Mouse (Mus musculus): ENCODE data around the gene Tceal8. TPM values are rescaled to one million over a fixed set of nuclear protein-coding genes. Genes with fewer than 3 reads are reported as not detected.
"Not testable (repeated sequence)": the region's sequence is repeated elsewhere in the genome, so short reads cannot be mapped to it uniquely, and the experiment has no call there.

Tceal8 gene
- 166 and 173 TPM in 2 replicates for polyA plus RNA-seq (2016; fragmentation: Nextera tagmentation; extraction: Ambion mirVana)

DNA sequence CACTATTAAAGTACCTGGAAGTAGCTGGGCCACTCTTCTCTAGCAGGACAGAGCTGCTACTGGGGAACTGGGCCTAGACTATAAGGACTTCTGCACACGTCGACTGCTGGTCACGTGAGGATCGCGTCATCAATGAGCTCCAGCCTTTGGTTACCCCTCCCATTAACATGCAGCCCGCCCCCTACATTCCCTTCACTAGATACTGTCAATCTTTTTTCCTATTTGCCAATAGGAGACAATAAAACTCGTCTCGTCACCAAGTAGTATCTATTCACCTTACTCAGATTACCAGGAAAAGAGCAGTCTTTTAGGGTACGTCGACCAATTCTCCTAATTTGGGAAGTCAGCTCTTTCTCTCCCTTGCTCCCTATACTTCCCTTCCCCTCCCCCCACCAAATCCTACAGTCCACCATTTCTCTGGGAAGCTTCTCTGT is at the start of gene Tceal8:
Gene Tceal8 (minus strand): TSS at position 225 of the 434 bp plus-strand sequence.
- Histone ChIP-seq H3K4me3 (peak within 1 kb of the TSS; percentile 62), H3K27ac (peak within 1 kb of the TSS; percentile 89), H3K36me3 (replicated peaks) (peaks cover 6% of the 10 kb centered on the region; the same call in 1 of the 2 replicates), H3K4me1 (peaks cover 4% of the 10 kb centered on the region; the same call in 1 of the 2 replicates), H3K9me3 (no peaks in the 10 kb centered on the region), H3K27me3 (ENCODE audit: poor library complexity, severe bottlenecking) (peaks cover 76% of the 10 kb centered on the region)
- 18% methylated on average over 10 of the region's 10 CpGs for WGBS
- DNase-seq (ENCODE audit: extremely low spot score, low spot score): peak; percentile 77

DNA sequence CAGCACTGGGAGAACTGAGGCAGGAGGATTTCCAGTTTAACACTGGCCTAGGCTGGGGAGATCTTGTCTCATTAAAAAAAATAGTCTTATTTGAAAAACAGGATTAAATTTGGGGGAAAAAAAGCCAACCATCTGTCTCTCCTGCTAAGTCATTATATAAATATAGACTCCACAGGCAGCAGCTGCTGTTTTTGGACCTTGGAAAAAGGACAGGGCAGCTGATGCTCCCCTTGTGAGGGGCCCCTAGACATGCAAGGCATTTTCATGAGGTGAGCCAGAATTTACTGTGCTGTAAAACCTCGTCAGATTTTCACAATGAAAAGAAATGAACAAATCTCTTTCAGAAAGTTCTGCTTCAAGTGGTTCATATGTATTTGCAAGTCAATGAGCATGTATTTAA is 44.2 kb upstream of the Tceal8 start:
- Histone ChIP-seq H3K27me3 (ENCODE audit: poor library complexity, severe bottlenecking) (peaks cover 17% of the 10 kb centered on the region), H3K4me3 (no peak overlapping the region), H3K9me3 (no peaks in the 10 kb centered on the region), H3K27ac (no peak overlapping the region), H3K4me1 (peaks cover 5% of the 10 kb centered on the region), H3K36me3 (replicated peaks) (peaks cover 9% of the 10 kb centered on the region; the same call in 1 of the 2 replicates)
- WGBS: 82% methylated on average over 1 of the region's 1 CpGs
- DNase-seq (ENCODE audit: extremely low spot score, low spot score): no peak

DNA sequence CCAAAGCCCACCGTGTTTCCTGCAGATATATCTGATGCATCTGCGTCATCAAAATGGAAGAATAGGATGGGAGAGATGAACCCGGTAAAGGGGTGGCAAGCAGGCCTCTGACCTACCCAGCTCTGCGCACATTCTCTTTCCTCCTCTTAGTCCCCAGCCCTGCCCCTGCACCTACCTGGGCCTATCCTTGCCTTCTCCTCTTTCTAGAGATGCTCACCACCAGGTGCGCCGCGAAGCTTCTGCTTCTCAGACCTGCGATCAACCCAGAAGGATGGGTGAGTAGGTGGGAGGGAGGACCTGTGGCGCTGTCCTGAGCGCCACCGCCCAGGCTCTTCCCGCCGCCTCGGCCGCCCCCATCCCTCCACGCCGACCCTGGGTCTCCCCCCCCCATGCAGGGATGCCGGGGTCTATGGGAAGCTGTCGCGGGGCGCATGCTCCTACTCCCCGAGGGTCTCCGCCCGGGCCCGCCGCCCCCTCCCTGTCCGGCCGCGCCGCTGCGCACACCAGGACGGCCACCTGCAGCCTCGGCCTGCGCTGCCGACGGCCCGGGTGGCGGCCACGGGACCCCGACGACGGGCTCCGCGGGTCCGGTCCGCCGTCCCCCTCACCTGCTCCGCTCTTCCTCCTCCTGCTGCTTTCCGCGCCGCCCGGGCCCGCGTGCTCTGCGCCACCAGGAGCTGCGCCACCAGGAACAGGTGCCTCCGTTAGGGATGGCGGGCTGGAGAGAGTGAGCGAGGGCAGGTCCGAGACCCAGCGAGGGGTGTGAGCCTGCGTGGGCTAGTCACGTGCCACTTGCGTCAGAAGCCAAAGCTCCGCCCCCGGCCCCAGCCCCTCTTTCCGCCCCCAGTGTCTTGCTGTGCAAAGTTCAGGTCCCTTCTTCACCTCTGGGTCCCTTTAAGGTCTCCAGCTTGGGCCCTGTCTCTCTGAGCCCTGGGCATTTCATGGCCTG is 42.9 kb upstream of the Tceal8 start, which contains the start of the genes Tceal7 and Bex1:
Gene Tceal7 (plus strand): TSS at position 51 of the 949 bp plus-strand sequence.
Gene Bex1 (minus strand): TSS at position 785 of the 949 bp plus-strand sequence.
- Histone ChIP-seq H3K27me3 (ENCODE audit: poor library complexity, severe bottlenecking) (peaks cover 17% of the 10 kb centered on the region), H3K4me3 (peak within 1 kb of the TSS; percentile 56), H3K27ac (peak within 1 kb of the TSS; percentile 79)
- not testable (repeated sequence) for H3K9me3 ChIP-seq; H3K36me3 ChIP-seq (replicated peaks); H3K4me1 ChIP-seq
- DNase-seq (ENCODE audit: extremely low spot score, low spot score): peak; percentile 14
- 25% methylated on average over 13 of the region's 67 CpGs for WGBS

DNA sequence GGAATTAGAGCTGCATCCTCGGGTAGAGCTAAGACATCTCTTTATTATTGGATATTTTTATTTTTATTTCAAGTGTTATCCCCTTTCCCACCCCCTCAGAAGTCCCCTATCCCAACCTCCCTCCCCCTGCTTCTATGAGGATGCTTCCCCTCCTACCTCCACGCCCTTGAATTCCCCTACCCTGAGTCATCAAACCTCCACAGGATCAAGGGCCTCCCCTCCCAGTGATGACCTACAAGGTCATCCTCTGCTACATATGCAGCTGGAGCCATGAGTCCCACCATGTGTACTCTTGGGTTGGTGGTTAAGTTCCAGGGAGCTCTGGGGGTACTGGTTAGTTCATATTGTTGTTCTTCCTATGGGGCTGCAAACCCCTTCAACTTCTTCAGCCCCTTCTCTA is 41.3 kb upstream of the Tceal8 start:
- Histone ChIP-seq H3K4me1 (peaks cover 5% of the 10 kb centered on the region), H3K27me3 (ENCODE audit: poor library complexity, severe bottlenecking) (peaks cover 17% of the 10 kb centered on the region; the same call in 1 of the 2 replicates), H3K4me3 (no peak overlapping the region), H3K27ac (no peak overlapping the region), H3K9me3 (no peaks in the 10 kb centered on the region), H3K36me3 (replicated peaks) (peaks cover 9% of the 10 kb centered on the region; the same call in 1 of the 2 replicates)
- DNase-seq (ENCODE audit: extremely low spot score, low spot score): no peak
- 90% methylated on average over 2 of the region's 2 CpGs for WGBS

DNA sequence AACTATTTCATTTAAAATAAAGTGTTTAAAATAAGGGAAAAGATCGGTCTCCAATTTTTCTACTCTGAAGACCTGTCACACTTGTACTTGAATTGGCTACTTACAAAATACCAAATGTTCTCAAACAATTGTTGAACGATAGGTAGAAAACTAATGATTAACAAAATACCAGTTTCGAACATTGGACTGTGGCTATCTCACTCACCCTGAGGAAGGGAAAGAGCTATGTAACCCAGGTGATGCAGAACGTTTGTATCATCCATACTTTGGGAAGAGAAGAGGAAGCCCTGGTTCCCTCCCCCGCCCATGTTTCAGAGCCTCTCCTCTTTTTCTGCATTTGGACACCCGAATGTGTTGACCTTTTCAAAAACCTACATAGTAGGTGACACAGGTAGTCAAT is 32.3 kb upstream of the Tceal8 start:
- H3K4me1 ChIP-seq: peaks cover 15% of the 10 kb centered on the region
- H3K36me3 ChIP-seq (replicated peaks): no peaks in the 10 kb centered on the region
- no peaks in the 10 kb centered on the region for H3K9me3 ChIP-seq
- WGBS: 81% methylated on average over 6 of the region's 6 CpGs
- no peak for DNase-seq (ENCODE audit: extremely low spot score, low spot score)
- peaks cover 49% of the 10 kb centered on the region for H3K27me3 ChIP-seq (ENCODE audit: poor library complexity, severe bottlenecking)
- H3K4me3 ChIP-seq: no peak overlapping the region
- no peak overlapping the region for H3K27ac ChIP-seq

DNA sequence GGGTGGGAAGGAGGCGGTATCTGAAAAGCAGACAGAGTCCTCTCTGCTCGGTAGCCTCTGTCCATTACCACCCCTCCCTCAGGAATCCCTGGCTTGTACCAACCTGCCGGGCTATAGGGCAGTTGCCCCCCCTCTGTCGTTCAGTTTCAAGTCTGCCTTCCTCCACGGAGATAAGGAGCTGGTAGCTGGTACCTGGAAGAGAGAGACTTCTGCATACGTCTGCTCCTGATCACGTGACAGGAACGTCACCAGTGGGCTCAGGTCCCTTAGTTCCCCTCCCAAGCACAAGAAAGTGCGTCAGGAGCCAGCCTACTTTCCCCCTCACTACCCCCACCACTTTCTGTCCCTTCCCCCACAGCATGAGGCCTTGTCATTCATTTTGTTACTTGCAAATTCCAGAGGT is 31.5 kb upstream of the Tceal8 start, which contains the start of gene Tceal5:
Gene Tceal5 (minus strand): TSS at position 213 of the 403 bp plus-strand sequence.
- no peaks in the 10 kb centered on the region for H3K9me3 ChIP-seq
- H3K36me3 ChIP-seq (replicated peaks): no peaks in the 10 kb centered on the region
- H3K27me3 ChIP-seq (ENCODE audit: poor library complexity, severe bottlenecking): peaks cover 53% of the 10 kb centered on the region
- H3K4me3 ChIP-seq: peak within 1 kb of the TSS; percentile 55
- H3K27ac ChIP-seq: no peak within 1 kb of the TSS
- DNase-seq (ENCODE audit: extremely low spot score, low spot score): peak; percentile 38
- peaks cover 15% of the 10 kb centered on the region for H3K4me1 ChIP-seq
- 18% methylated on average over 9 of the region's 9 CpGs for WGBS

DNA sequence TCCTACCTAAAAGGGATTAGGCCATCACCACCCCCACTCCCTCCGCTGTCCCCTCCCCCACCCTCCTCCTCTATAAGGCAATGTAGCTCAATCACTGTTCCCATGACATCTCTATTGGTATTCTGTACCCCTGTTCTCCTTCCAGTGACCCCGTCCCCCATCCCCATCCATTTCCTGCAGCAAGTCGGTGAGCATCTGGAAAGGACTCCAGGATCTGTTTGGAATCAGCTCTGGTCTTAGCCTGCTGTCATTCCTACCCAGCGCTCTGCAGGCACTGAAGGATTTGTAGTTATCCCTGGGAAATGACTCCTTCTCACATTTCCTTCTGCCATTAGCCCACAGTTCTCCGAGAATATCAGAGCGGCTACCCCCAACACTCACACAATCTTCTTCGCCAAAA is 31.1 kb upstream of the Tceal8 start:
- Histone ChIP-seq H3K27me3 (ENCODE audit: poor library complexity, severe bottlenecking) (peaks cover 53% of the 10 kb centered on the region), H3K4me1 (peaks cover 15% of the 10 kb centered on the region), H3K9me3 (no peaks in the 10 kb centered on the region), H3K36me3 (replicated peaks) (no peaks in the 10 kb centered on the region), H3K4me3 (peak overlapping the region; percentile 55), H3K27ac (no peak overlapping the region)
- 20% methylated on average over 7 of the region's 7 CpGs for WGBS
- no peak for DNase-seq (ENCODE audit: extremely low spot score, low spot score)

DNA sequence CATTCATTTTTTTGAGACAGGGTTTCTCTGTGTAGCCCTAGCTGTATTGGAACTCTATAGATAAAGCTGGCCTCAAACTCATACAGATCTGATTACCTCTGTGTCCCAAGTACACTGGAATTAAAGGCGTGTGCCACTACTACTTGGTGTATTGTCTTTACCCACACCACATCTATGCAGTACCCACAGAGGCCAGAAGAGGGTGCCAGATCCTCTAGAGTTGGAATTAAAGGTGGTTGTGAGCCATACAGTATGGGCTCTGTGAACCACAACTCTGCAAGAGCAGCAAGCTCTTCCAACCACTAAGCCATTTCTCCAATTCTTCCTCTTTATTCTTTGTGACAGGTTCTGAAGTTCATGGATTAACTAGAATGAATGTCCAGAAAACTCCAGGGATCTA is 24.7 kb upstream of the Tceal8 start:
- WGBS: 64% methylated on average over 1 of the region's 1 CpGs
- DNase-seq (ENCODE audit: extremely low spot score, low spot score): peak; percentile 35

DNA sequence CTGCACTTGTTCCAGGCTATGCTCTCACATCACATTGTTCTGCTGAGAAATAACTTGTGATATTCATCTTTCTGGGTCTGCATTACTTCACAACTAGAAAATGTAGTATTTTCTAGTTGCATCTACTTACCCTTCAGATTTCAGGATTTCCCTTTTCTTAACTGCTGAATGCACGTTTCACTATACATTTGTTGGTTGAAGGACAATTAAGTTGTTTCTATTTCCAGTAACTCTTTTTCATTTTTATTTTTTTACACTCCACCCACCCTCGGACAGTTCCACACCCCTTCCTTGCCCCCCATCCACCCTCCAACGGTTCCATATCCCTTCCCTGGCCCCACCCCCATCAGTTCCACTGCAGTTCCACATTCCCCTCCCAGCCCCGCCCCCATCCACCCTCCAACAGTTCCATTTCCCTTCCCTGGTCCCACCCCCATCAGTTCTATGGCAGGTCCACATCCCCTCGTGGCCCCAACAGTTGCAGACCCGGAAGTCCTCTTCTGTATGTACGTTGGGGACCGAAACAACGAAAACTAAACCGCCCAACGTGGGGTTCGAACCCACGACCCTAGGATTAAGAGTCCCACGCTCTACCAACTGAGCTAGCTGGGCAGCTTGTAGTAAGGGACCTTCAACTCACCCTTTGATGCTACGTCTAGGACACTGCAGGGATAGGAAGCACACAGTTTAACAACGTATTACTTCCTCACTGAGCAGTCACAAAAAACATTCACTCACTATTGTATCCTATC is 23.2 kb upstream of the Tceal8 start:
- DNase-seq (ENCODE audit: extremely low spot score, low spot score): no peak
- H3K4me1 ChIP-seq: no peaks in the 10 kb centered on the region
- WGBS: 88% methylated on average over 16 of the region's 16 CpGs
- no peaks in the 10 kb centered on the region for H3K9me3 ChIP-seq
- H3K4me3 ChIP-seq: no peak overlapping the region
- H3K36me3 ChIP-seq (replicated peaks): no peaks in the 10 kb centered on the region
- peaks cover 32% of the 10 kb centered on the region for H3K27me3 ChIP-seq (ENCODE audit: poor library complexity, severe bottlenecking)
- no peak overlapping the region for H3K27ac ChIP-seq

More for the DNA sequence above, 24.7 kb upstream of the Tceal8 start:
- Histone ChIP-seq H3K27ac (no peak overlapping the region), H3K4me1 (no peaks in the 10 kb centered on the region), H3K27me3 (ENCODE audit: poor library complexity, severe bottlenecking) (peaks cover 39% of the 10 kb centered on the region), H3K36me3 (replicated peaks) (no peaks in the 10 kb centered on the region), H3K9me3 (no peaks in the 10 kb centered on the region), H3K4me3 (no peak overlapping the region)

DNA sequence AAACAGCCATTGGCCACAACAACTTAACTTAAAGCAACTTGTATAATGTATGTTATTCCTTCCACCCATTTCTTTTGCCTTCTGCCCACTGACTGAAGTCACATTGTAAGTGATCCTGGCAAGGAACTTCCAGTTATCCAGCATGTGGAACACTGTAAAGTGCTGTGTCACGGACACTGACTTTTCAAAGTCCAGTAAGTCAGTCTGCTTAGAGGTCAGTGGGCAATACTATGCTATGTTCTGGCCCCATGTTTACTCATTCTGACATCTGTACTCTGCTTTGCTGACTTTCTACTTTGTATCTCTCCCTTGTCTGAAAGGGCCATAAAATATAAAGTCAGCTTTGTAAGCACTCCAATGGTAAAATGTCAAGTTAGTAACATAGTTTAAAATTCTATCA is 11.0 kb upstream of the Tceal8 start:
- WGBS: 85% methylated on average over 1 of the region's 1 CpGs
- H3K36me3 ChIP-seq (replicated peaks): no peaks in the 10 kb centered on the region
- peaks cover 49% of the 10 kb centered on the region for H3K27me3 ChIP-seq (ENCODE audit: poor library complexity, severe bottlenecking)
- H3K4me1 ChIP-seq: peaks cover 6% of the 10 kb centered on the region
- no peak for DNase-seq (ENCODE audit: extremely low spot score, low spot score)
- H3K27ac ChIP-seq: no peak overlapping the region
- no peak overlapping the region for H3K4me3 ChIP-seq
- no peaks in the 10 kb centered on the region for H3K9me3 ChIP-seq

DNA sequence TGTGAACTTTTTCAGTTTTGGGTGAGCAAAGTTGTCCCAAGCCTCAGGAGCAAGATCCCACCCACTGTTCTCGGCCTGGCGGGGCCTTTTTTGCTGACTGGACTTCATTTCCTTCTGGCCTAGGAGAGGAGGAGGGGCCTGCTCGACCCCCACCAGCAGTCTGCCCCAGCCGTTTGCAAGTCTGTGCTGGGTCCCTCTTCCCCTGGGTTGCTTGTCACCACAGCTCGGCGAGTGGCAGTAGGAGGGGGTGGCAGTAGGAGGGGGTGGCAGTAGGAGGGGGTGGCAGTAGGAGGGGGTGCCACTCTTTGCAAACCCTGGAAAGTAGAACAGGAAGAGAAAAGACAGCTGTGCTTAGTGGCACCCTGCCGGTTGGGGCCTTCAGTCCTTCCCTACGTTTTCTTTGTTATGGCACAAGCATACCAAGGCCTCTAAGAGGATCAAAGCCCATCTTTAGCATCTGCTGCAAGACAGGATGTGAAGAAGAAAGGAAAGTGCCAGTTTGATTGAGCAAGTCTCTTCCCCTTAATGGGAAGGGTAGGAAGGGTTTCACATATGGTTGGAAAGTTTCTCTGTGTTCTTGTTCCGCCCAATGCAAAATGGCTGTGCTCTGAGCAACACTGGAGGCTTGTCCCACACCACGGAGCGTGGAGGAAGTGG is 8.9 kb upstream of the Tceal8 start:
- Histone ChIP-seq H3K27me3 (ENCODE audit: poor library complexity, severe bottlenecking) (peaks cover 69% of the 10 kb centered on the region), H3K27ac (peak overlapping the region; percentile 67), H3K36me3 (replicated peaks) (no peaks in the 10 kb centered on the region), H3K9me3 (no peaks in the 10 kb centered on the region), H3K4me1 (peaks cover 6% of the 10 kb centered on the region), H3K4me3 (no peak overlapping the region)
- DNase-seq (ENCODE audit: extremely low spot score, low spot score): no peak
- WGBS: 28% methylated on average over 11 of the region's 11 CpGs

DNA sequence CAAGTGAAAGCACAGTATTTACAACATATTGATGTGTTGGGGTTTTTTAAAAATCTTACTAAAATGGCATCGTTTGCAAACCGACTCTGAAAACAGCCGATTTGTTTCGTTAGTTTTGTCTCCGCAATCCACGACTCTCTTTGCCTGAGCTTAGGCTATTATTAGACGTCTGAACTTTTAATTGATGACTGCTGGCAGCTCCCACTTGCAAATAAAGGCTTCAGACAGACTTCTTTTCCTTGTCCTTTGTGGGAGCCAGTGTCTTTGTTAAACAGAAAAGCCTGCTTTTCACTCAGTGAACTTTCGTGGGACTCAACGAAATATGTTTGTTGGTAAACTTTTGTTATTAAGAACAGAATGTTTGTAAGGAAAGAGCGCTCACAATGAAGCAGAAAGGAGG is 644 bp upstream of the Tceal8 start:
- no peaks in the 10 kb centered on the region for H3K9me3 ChIP-seq
- peaks cover 76% of the 10 kb centered on the region for H3K27me3 ChIP-seq (ENCODE audit: poor library complexity, severe bottlenecking)
- H3K36me3 ChIP-seq (replicated peaks): peaks cover 6% of the 10 kb centered on the region; the same call in 1 of the 2 replicates
- peak overlapping the region; percentile 62 for H3K4me3 ChIP-seq
- WGBS: 17% methylated on average over 10 of the region's 10 CpGs
- H3K4me1 ChIP-seq: peaks cover 4% of the 10 kb centered on the region; the same call in 1 of the 2 replicates
- peak overlapping the region; percentile 89 for H3K27ac ChIP-seq
- no peak for DNase-seq (ENCODE audit: extremely low spot score, low spot score)
